Mouse (Mus musculus): ENCODE results near the gene Iyd. TPM values are rescaled to one million over a fixed set of nuclear protein-coding genes. Genes with fewer than 3 reads are reported as not detected.

The Iyd gene
- polyA plus RNA-seq, 1 experiment: not detected

DNA sequence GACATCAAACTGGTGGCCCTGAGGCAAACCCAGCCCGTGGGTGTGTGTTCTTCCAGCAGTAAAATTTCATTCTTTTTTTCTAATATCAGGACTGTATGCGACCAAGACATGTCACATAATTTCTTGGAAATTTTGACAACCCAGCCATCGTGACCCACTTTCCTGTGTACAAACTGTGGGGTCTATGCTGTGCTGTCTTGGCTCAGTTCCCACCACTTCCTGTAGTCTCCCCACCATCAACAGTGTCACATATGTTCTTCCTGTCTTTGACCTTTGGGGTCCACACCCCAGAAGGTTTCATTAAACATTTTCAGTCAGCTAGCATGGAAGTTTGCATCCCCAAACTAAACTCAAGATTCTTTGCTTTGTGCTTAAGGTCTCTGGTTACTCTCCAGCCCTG is 28.6 kb upstream of the Iyd start:
- no peak for TF ChIP-seq POLR2A (IDR thresholded peaks at IDR 0.05; ENCODE audit: borderline replicate concordance, control insufficient read depth, low read depth, low read length)
- no peak for TF ChIP-seq CTCF (IDR thresholded peaks at IDR 0.05; ENCODE audit: control insufficient read depth, insufficient read depth, low read length)
- no peak overlapping the region for H3K4me3 ChIP-seq (replicated peaks; ENCODE audit: control insufficient read depth, low read depth, low read length)
- 19% methylated on average over 3 of the region's 3 CpGs for WGBS
- H3K4me1 ChIP-seq (ENCODE audit: control insufficient read depth, insufficient read depth, low read length): no peaks in the 10 kb centered on the region
- H3K27ac ChIP-seq (ENCODE audit: control insufficient read depth, insufficient read depth, low read depth, low read length, poor library complexity): no peak overlapping the region

DNA sequence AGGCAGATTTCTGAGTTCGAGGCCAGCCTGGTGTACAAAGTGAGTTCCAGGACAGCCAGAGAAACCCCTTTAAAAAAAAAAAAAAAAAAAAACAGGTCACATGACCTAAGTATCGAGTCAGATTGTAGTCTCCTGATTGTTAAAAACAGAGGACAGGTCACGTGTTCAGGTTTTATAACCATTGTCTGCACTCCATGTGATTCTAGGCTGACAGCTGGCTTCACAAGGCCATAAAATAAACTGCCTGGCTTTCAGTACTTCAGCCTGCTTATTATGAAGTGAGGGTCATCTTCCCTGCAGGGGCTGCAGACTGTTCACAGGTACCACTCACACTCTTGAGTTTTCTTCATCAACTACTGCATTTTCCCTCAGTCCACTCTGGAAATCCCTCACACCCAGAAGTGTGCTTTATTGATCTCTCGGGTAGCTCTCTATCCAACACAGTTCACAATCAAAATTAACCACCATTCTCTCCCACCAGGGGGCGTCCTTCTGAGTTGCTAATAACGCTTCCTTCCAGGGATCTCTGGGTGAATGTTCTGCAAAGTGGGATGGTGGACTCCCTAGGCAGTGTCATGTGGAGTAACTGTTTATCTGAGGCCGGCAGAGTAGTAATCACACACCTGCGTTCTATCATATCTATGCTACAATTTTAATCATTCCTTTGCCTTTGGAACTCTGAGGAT is 27.3 kb upstream of the Iyd start:
- no peak for TF ChIP-seq CTCF (IDR thresholded peaks at IDR 0.05; ENCODE audit: control insufficient read depth, insufficient read depth, low read length)
- no peak for TF ChIP-seq POLR2A (IDR thresholded peaks at IDR 0.05; ENCODE audit: borderline replicate concordance, control insufficient read depth, low read depth, low read length)
- WGBS: 68% methylated on average over 8 of the region's 8 CpGs
- Histone ChIP-seq H3K27ac (ENCODE audit: control insufficient read depth, insufficient read depth, low read depth, low read length, poor library complexity) (no peak overlapping the region), H3K4me1 (ENCODE audit: control insufficient read depth, insufficient read depth, low read length) (no peaks in the 10 kb centered on the region), H3K4me3 (replicated peaks; ENCODE audit: control insufficient read depth, low read depth, low read length) (no peak overlapping the region)

DNA sequence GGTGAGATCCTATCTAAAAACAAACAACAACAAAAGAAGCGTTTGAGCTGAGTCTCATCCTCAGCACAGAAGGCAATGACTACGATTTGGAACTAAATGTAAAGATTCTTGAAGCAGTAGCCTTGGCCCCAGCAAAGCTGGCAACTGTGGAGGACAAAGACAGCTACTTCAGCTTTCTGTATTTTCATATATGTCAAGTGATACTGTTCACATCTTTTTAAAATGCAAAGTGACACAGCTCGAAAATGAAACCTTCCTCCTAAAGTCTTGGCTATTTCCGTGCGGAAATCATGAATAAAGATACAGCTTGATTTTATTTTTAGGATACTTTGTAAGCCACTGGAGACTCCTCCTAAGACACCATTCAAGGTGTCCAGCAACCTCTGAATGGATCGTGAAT is 26.1 kb upstream of the Iyd start:
- Histone ChIP-seq H3K4me3 (replicated peaks; ENCODE audit: control insufficient read depth, low read depth, low read length) (no peak overlapping the region), H3K27ac (ENCODE audit: control insufficient read depth, insufficient read depth, low read depth, low read length, poor library complexity) (no peak overlapping the region), H3K4me1 (ENCODE audit: control insufficient read depth, insufficient read depth, low read length) (no peaks in the 10 kb centered on the region)
- WGBS: 74% methylated on average over 6 of the region's 6 CpGs
- TF ChIP-seq CTCF (IDR thresholded peaks at IDR 0.05; ENCODE audit: control insufficient read depth, insufficient read depth, low read length) (no peak), POLR2A (IDR thresholded peaks at IDR 0.05; ENCODE audit: borderline replicate concordance, control insufficient read depth, low read depth, low read length) (no peak)

DNA sequence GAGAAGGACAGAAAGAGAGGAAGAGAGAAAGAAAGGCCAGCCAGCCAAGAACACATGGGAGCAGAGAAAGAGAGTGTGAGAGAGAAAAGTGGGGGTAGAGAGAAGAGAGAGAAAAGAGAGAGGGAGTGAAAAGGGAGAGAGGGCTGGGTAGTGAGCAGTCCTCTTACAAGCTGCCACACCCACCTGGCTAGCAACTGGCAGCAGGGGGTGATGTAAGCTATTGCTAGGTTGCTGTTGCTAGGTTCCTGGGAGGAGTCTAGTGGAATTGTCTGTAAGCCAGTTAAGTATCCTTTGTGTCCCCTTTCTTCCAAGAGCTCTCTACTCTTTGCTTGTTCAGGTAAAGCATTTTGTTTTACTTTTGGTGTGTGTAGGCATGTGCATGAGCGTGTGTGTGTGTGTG is 25.4 kb upstream of the Iyd start:
- no peaks in the 10 kb centered on the region for H3K4me1 ChIP-seq (ENCODE audit: control insufficient read depth, insufficient read depth, low read length)
- no peak overlapping the region for H3K27ac ChIP-seq (ENCODE audit: control insufficient read depth, insufficient read depth, low read depth, low read length, poor library complexity)
- H3K4me3 ChIP-seq (replicated peaks; ENCODE audit: control insufficient read depth, low read depth, low read length): no peak overlapping the region
- TF ChIP-seq POLR2A (IDR thresholded peaks at IDR 0.05; ENCODE audit: borderline replicate concordance, control insufficient read depth, low read depth, low read length) (no peak), CTCF (IDR thresholded peaks at IDR 0.05; ENCODE audit: control insufficient read depth, insufficient read depth, low read length) (no peak)
- 87% methylated on average over 1 of the region's 1 CpGs for WGBS

DNA sequence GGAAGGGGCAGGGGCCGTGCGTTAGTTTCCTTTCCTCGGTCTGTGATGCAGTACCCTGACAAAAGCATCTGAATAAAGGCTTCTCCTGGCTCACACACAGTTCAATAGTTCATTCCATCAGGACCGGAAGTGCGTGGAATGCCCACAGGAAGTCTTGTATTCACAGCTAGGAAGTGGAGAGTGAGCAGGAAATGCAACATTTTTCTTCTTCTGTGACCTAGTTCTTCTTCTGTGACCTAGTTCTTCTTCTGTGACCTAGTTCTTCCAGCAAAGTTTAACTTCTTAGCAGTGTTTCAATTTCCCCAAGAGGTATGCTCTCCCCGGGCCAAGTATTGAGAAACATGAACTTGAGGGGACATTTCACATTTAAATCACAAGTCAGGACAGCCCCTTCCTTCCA is 23.6 kb upstream of the Iyd start:
- Histone ChIP-seq H3K27ac (ENCODE audit: control insufficient read depth, insufficient read depth, low read depth, low read length, poor library complexity) (no peak overlapping the region), H3K4me1 (ENCODE audit: control insufficient read depth, insufficient read depth, low read length) (no peaks in the 10 kb centered on the region), H3K4me3 (replicated peaks; ENCODE audit: control insufficient read depth, low read depth, low read length) (no peak overlapping the region)
- TF ChIP-seq CTCF (IDR thresholded peaks at IDR 0.05; ENCODE audit: control insufficient read depth, insufficient read depth, low read length): no peak
- no peak for TF ChIP-seq POLR2A (IDR thresholded peaks at IDR 0.05; ENCODE audit: borderline replicate concordance, control insufficient read depth, low read depth, low read length)
- 22% methylated on average over 6 of the region's 6 CpGs for WGBS

DNA sequence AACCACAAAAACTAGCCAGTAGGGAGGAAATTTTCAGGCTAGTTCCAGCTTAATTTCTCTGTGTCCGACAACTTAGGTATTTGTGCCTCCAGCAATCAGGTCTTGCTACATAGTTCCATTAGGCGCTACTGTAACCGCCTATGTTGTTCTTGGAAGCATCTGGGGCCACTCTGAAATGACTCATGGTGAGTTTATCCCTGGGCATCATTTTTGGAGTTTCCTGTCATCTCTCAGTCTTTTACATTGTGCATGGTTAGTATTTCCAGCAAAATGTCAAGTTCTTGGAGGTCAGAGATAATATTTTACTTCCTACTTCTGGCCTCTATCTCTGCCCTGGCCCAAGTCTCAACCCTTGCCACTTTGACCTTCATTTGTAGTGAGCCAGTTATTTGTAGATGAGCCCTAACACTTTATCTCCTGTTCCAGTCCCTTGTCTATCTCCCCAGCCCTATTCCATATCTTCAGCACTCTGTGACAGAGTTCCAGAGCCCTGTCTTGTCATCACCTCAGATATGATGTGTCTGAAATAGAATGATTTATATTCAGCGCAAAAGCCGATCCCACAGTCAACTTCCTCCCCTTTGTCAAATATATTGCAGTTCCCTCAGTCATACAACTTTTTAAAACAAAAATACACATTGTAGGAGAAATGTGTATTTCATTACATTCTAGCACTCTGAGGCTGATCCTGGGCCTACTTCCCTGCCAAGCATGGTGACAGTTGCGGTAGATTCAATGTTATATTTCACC is 16.8 kb upstream of the Iyd start:
- TF ChIP-seq CTCF (IDR thresholded peaks at IDR 0.05; ENCODE audit: control insufficient read depth, insufficient read depth, low read length) (no peak), POLR2A (IDR thresholded peaks at IDR 0.05; ENCODE audit: borderline replicate concordance, control insufficient read depth, low read depth, low read length) (no peak)
- H3K4me3 ChIP-seq (replicated peaks; ENCODE audit: control insufficient read depth, low read depth, low read length): no peak overlapping the region
- no peaks in the 10 kb centered on the region for H3K4me1 ChIP-seq (ENCODE audit: control insufficient read depth, insufficient read depth, low read length)
- no peak overlapping the region for H3K27ac ChIP-seq (ENCODE audit: control insufficient read depth, insufficient read depth, low read depth, low read length, poor library complexity)
- WGBS: 75% methylated on average over 6 of the region's 6 CpGs

GRCm38 (mm10) chr10:3524513-3524912 is 15.5 kb upstream of the Iyd start:
- Histone ChIP-seq H3K4me3 (replicated peaks; ENCODE audit: control insufficient read depth, low read depth, low read length) (no peak overlapping the region), H3K27ac (ENCODE audit: control insufficient read depth, insufficient read depth, low read depth, low read length, poor library complexity) (no peak overlapping the region), H3K4me1 (ENCODE audit: control insufficient read depth, insufficient read depth, low read length) (no peaks in the 10 kb centered on the region)
- TF ChIP-seq POLR2A (IDR thresholded peaks at IDR 0.05; ENCODE audit: borderline replicate concordance, control insufficient read depth, low read depth, low read length): no peak
- no peak for TF ChIP-seq CTCF (IDR thresholded peaks at IDR 0.05; ENCODE audit: control insufficient read depth, insufficient read depth, low read length)
- 76% methylated on average over 3 of the region's 3 CpGs for WGBS

DNA sequence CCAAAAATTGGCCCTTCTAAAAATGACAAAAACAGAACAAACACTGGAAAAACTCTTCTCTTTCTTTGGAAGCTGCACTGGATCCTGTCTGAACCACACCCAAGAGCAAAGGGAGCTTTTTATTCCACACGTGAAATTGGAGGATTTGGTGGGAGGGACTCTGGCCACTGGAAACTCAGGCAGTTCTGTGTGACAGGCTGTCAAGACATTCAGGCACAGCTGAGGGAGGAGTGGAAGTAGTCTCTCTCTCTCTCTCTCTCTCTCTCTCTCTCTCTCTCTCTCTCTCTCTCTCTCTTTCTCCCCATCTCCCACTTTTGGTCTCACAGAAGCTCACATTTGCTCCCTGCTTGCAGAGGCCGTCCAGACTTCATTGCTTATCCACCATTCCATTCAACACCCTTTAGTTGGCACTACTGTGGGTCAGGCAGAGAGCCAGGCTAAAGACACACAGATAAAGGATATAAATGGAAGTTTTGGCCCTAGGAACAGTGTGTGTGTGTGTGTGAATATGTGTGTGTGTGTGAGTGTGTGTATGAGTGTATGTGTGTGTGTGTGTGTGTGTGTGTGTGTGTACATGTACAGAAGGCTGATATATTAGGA is 14.5 kb upstream of the Iyd start:
- no peaks in the 10 kb centered on the region for H3K4me1 ChIP-seq (ENCODE audit: control insufficient read depth, insufficient read depth, low read length)
- H3K4me3 ChIP-seq (replicated peaks; ENCODE audit: control insufficient read depth, low read depth, low read length): no peak overlapping the region
- 51% methylated on average over 2 of the region's 2 CpGs for WGBS
- no peak overlapping the region for H3K27ac ChIP-seq (ENCODE audit: control insufficient read depth, insufficient read depth, low read depth, low read length, poor library complexity)
- TF ChIP-seq POLR2A (IDR thresholded peaks at IDR 0.05; ENCODE audit: borderline replicate concordance, control insufficient read depth, low read depth, low read length): no peak
